Mouse (Mus musculus): ENCODE measurements around the gene 1110025L11Rik.
"Not testable (repeated sequence)": the region's sequence is repeated elsewhere in the genome, so short reads cannot be mapped to it uniquely, and the experiment has no call there.

1110025L11Rik gene

DNA sequence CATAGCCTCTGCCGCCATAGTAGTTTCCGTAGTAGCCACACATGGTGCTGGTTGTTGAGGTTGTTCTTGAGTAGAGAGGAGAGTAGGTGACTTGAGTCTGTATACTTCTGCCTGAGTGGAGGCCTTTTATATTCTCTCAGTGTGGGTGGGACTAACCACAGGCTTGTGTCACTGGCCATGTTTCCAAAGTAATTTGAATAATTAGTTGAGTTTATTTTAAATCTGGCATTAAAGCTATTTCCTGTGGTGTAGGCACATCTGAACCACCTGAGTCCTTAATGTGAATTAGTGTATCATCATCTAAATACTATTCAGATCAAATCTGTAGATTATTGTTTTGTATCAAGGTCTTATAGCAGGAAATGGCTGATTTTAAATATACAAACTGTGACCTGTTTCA is at the start of gene 1110025L11Rik:
TSS of gene 1110025L11Rik (minus strand) at position 101 of the 400 bp plus-strand sequence.
- not testable (repeated sequence) for DNase-seq (ENCODE audit: low spot score)

DNA sequence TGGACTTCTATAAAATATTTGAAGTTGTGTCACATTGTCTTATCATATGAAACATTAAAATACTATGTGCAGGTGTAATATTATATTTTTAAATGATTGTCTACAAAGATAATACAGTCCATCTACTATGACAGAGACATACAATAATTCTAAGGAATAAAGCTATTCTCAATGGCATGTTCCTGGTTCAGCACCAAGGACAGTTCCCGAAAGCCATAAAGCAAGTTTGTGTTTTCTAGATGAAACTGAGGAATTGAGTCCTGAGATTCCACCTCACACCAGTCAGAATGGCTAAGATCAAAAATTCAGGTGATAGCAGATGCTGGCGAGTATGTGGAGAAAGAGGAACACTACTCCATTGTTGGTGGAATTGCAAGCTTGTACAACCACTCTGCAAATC is 7.2 kb upstream of the 1110025L11Rik start:
- DNase-seq (ENCODE audit: low spot score) = peak; percentile 18

- no peak for DNase-seq (ENCODE audit: low spot score)
Measured at GRCm38 (mm10) chr16:89047783-89048182, 16.0 kb downstream of the 1110025L11Rik start, which contains the start of gene Krtap6-5. Gene Krtap6-5 (minus strand): TSS chr16:89047883.

DNA sequence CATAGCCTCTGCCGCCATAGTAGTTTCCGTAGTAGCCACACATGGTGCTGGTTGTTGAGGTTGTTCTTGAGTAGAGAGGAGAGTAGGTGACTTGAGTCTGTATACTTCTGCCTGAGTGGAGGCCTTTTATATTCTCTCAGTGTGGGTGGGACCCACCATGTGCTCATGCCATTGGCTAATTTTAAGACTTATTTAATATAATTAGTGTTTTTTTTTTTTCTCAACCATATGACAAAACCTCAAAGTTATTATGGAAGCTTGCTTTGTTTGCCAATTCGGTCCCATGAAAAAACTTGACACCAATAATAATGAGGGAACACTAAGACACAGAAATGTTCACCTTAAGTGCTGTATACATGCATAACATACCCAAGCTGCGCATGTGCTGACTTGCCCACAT is 22.4 kb downstream of the 1110025L11Rik start, which contains the start of gene Gm10228:
TSS of gene Gm10228 (minus strand) at position 101 of the 400 bp plus-strand sequence.
- not testable (repeated sequence) for DNase-seq (ENCODE audit: low spot score)

GRCm38 (mm10) chr16:89031399-89031798 is 32.4 kb downstream of the 1110025L11Rik start, which contains the start of gene Krtap6-1:
Gene Krtap6-1 (plus strand): TSS chr16:89031699.
- not testable (repeated sequence) for DNase-seq (ENCODE audit: low spot score)

DNA sequence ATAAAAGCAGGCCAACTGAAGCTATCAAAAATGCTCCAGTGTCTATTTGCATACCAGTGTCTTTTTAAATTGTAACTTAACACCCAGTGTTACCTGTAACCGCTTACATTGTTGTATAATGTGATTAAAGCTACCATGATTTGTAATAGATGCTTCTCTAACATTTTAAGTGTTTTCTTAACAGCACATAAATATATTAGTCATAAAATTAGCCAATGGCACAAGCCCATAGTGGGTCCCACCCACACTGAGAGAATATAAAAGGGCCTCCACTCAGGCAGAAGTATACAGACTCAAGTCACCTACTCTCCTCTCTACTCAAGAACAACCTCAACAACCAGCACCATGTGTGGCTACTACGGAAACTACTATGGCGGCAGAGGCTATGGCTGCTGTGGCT is 48.8 kb downstream of the 1110025L11Rik start, which contains the start of gene Gm10229:
TSS of gene Gm10229 (plus strand) at position 301 of the 400 bp plus-strand sequence.
- DNase-seq (ENCODE audit: low spot score) = not testable (repeated sequence)

DNA sequence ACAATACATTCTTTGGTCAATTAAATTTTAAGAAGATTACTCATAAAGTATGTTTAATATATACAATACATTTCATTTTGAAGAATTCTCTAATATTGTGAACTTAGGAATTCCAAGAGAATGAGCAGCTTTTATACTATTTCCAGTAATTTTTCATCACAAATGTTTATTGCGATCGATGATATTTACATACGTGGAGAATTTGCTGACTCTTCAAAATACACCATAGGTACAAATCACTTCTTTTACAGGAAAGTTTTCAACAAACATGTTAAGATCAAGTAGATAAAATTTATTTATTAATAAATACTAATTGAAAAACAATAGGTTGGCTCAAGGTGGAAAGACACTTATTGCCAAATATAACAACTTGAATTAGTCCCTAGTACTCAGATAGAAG is 49.8 kb downstream of the 1110025L11Rik start:
- DNase-seq (ENCODE audit: low spot score) = no peak
